Comparison of ENCODE assay signal across 22 mouse cellular contexts in genomic region chr2:125477367-125477766, GRCm38 (mm10). TPM values are rescaled to one million over a fixed set of nuclear protein-coding genes. Genes with fewer than 3 reads are reported as not detected.
DNase-seq lines count a peak whose midpoint lies in the region; ATAC-seq lines count a peak whose summit lies in the region.
"Had no signal": no experiment of that assay in that cellular context is flagged by ENCODE, and none has a peak within 500 bp of the region (broad histone marks: within the 10 kb centered on the region; RNA-seq: fewer than 3 reads in every experiment).

No protein-coding gene starts in this region.

- no peaks in the 10 kb centered on the region for H3K9me3 ChIP-seq in heart, embryonic 10.5 days
- no peaks in the 10 kb centered on the region for H3K9me3 ChIP-seq in heart, embryonic 11.5 days (replicated peaks; ENCODE audit: control insufficient read depth, low read length)
- H3K9me3 ChIP-seq: embryonic facial prominence, embryonic 12.5 days; embryonic facial prominence, embryonic 15.5 days; heart, embryonic 13.5 days; hindbrain, embryonic 12.5 days; hindbrain, embryonic 15.5 days had no signal

- no peak overlapping the region for H3K9ac ChIP-seq in heart, embryonic 11.5 days (ENCODE audit: low read depth, low read length)
- H3K9ac ChIP-seq: embryonic facial prominence, embryonic 12.5 days; embryonic facial prominence, embryonic 15.5 days; forebrain, postnatal 0 days; heart, embryonic 13.5 days; hindbrain, embryonic 12.5 days; hindbrain, embryonic 15.5 days had no signal

- H3K4me3 ChIP-seq in heart, embryonic 10.5 days, result no peak overlapping the region
- H3K4me3 ChIP-seq in heart, embryonic 11.5 days (ENCODE audit: low read depth, low read length), result no peak overlapping the region
- H3K4me3 ChIP-seq: embryonic facial prominence, embryonic 12.5 days; embryonic facial prominence, embryonic 15.5 days; heart, embryonic 13.5 days; hindbrain, embryonic 12.5 days; hindbrain, embryonic 15.5 days had no signal

- WGBS in heart, embryonic 10.5 days, result 60% methylated on average over 3 of the region's 3 CpGs
- WGBS in heart, embryonic 11.5 days (ENCODE audit: insufficient replicate concordance), result 72% methylated on average over 3 of the region's 3 CpGs

- no peaks in the 10 kb centered on the region for H3K27me3 ChIP-seq in heart, embryonic 10.5 days (ENCODE audit: insufficient read depth, poor library complexity, severe bottlenecking)
- no peaks in the 10 kb centered on the region for H3K27me3 ChIP-seq in heart, embryonic 11.5 days (ENCODE audit: control insufficient read depth, insufficient read depth, low read length)
- H3K27me3 ChIP-seq: embryonic facial prominence, embryonic 12.5 days; embryonic facial prominence, embryonic 15.5 days; heart, embryonic 13.5 days; hindbrain, embryonic 12.5 days; hindbrain, embryonic 15.5 days had no signal

- peaks cover 35% of the 10 kb centered on the region for H3K4me1 ChIP-seq in heart, embryonic 10.5 days
- peaks cover 24% of the 10 kb centered on the region for H3K4me1 ChIP-seq in heart, embryonic 11.5 days (ENCODE audit: control insufficient read depth, insufficient read depth, low read length)
- H3K4me1 ChIP-seq: hindbrain, embryonic 12.5 days; hindbrain, embryonic 15.5 days had no signal

- ATAC-seq in heart, embryonic 11.5 days (replicated peaks; ENCODE audit: insufficient number of reproducible peaks, low FRiP score, low TSS enrichment), result no peak
- ATAC-seq: CD4-positive, CD25-positive, alpha-beta regulatory T cell, adult 4 months; forebrain, embryonic 14.5 days; forebrain, postnatal 0 days; intestine, postnatal 0 days had no signal

- no peak overlapping the region for H3K27ac ChIP-seq in heart, embryonic 10.5 days
- no peak overlapping the region for H3K27ac ChIP-seq in heart, embryonic 11.5 days (ENCODE audit: low read depth, low read length)
- H3K27ac ChIP-seq: embryonic facial prominence, embryonic 12.5 days; embryonic facial prominence, embryonic 15.5 days; hindbrain, embryonic 12.5 days; hindbrain, embryonic 15.5 days had no signal

- 0 out of 2 replicates have a peak, but pooled peaks cover 13% of the 10 kb centered on the region for H3K36me3 ChIP-seq in heart, embryonic 10.5 days
- H3K36me3 ChIP-seq in heart, embryonic 11.5 days (ENCODE audit: control insufficient read depth, insufficient read depth, low read length), result no peaks in the 10 kb centered on the region
- H3K36me3 ChIP-seq: hindbrain, embryonic 12.5 days; hindbrain, embryonic 15.5 days had no signal

- H3K4me2 ChIP-seq in heart, embryonic 11.5 days, result no peak overlapping the region
- H3K4me2 ChIP-seq: embryonic facial prominence, embryonic 12.5 days; embryonic facial prominence, embryonic 15.5 days; heart, embryonic 13.5 days; hindbrain, embryonic 12.5 days; hindbrain, embryonic 15.5 days had no signal

- DNase-seq in cerebellum, postnatal 25 days, result peak; percentile 22 to 31
- DNase-seq in cerebellum, adult 8-10 months, result no peak
- peak; percentile 60 for DNase-seq in heart, embryonic 10.5 days (ENCODE audit: low spot score)
- peak; percentile 14 for DNase-seq in retina, postnatal 1 day
- DNase-seq in retina, embryonic 14.5 days (ENCODE audit: low spot score), result no peak
- DNase-seq: adrenal gland, adult 2 months; adrenal gland, postnatal 14 days; cerebellum, adult 11-12 months; cerebellum, adult 9-11 months; forebrain, postnatal 0 days; gastrocnemius, postnatal 10 days; gastrocnemius, postnatal 36 days; heart, postnatal 14 days had no signal

RNA-seq across cellular contexts. Expression of gene Gm9913, which starts 27.5 kb away (rescaled TPM):
- 0.46 and 0.58 TPM in 2 replicates for polyA plus RNA-seq in heart, embryonic 10.5 days (2016; fragmentation: Nextera tagmentation; extraction: Ambion mirVana)
- polyA plus RNA-seq in heart, embryonic 11.5 days (2014; fragmentation: Nextera tagmentation; extraction: Ambion mirVana), result 0.42 and 0.45 TPM in 2 replicates
- polyA plus RNA-seq: adrenal gland, adult 2 months; CD4-positive, CD25-positive, alpha-beta regulatory T cell, adult 4 months had no signal

RNA-seq across cellular contexts. Expression of gene Fbn1, which starts 30.4 kb away (rescaled TPM):
- 16.8 and 20.0 TPM in 2 replicates for polyA plus RNA-seq in heart, embryonic 10.5 days (2016; fragmentation: Nextera tagmentation; extraction: Ambion mirVana)
- polyA plus RNA-seq in heart, embryonic 11.5 days (2014; fragmentation: Nextera tagmentation; extraction: Ambion mirVana), result 28.5 and 31.9 TPM in 2 replicates
- polyA plus RNA-seq: CD4-positive, CD25-positive, alpha-beta regulatory T cell, adult 4 months had no signal

Comparison
In these comparisons a context has a peak if more than half of its experiments do, and no peak if none do; other contexts are left out.
1. DNase-seq: peak in cerebellum, postnatal 25 days (2 of 2), heart, embryonic 10.5 days (single experiment) and retina, postnatal 1 day (single experiment); none in cerebellum, adult 8-10 months (single experiment) and retina, embryonic 14.5 days (single experiment).